Mouse (Mus musculus) embryo, embryonic 11 days (tissue): Measurements from ENCODE around the gene Ankrd26.

Experiments used
- DNase-seq: peaks from one replicate; pipeline ENCODE4 v3.0.0-alpha.2; 2015

The Ankrd26 gene

GRCm38 (mm10) chr6:118478957-118479708, 82.9 kb downstream of the Ankrd26 start, which contains the start of gene Zfp9:
Gene Zfp9, minus strand, starts transcription at chr6:118479320.
- peak; percentile 87 for DNase-seq

- peak; percentile 43 for DNase-seq
Measured at GRCm38 (mm10) chr6:118477875-118478785, 83.9 kb downstream of the Ankrd26 start.

- DNase-seq = no peak
Measured at GRCm38 (mm10) chr6:118462069-118462705, 99.8 kb downstream of the Ankrd26 start.

DNA sequence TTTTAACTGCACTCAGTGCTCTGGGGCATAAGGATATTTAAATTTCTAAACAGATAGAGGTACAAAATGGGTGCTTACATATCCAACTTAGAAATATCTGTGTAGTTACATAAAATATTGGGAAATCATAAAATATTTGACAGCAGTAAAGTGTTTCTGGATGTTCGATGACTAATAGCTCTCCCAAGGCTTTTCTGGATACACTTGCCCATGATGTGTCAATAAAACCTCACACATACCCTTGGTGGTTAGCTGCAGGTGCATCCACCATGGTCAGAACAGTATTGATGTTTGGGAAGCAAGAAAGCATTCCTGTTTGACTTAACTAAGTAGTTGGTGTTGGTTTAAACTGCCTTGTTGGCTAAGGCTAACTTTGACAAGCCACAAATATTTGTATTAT, 104.3 kb downstream of the Ankrd26 start:
- DNase-seq = no peak

GRCm38 (mm10) chr6:118455042-118455631, 106.9 kb downstream of the Ankrd26 start, which contains the start of gene Zfp248:
Gene Zfp248, minus strand, starts transcription at chr6:118455528.
- peak; percentile 93 for DNase-seq

GRCm38 (mm10) chr6:118454452-118454851, 107.6 kb downstream of the Ankrd26 start:
- DNase-seq = no peak
